Mouse (Mus musculus) left cerebral cortex, postnatal 25 days (tissue): Measurements from ENCODE around the gene 1700092M07Rik. TPM values are rescaled to one million over a fixed set of nuclear protein-coding genes. Genes with fewer than 3 reads are reported as not detected.

ENCODE experiments used
- DNase-seq, 2 experiments: peaks; one replicate each; pipeline ENCODE4 v3.0.0; 2022; ENCODE audit warnings: low spot score in 2 of 2, mixed read lengths in 1 of 2
- intact Hi-C: fragments of 180-260 bp; cut with DNase I; formaldehyde crosslinking; loops from one replicate; pipeline ENCODE4 v1.15.1; 2025
- total RNA-seq, 2 experiments: library from RNA; stranded (reverse); gene quantifications; 2 replicates each; pipeline ENCODE4 v1.2.3; 2021

1700092M07Rik gene
- total RNA-seq, 2 experiments from 2014 or later, result 1.1 to 1.5 TPM

DNA sequence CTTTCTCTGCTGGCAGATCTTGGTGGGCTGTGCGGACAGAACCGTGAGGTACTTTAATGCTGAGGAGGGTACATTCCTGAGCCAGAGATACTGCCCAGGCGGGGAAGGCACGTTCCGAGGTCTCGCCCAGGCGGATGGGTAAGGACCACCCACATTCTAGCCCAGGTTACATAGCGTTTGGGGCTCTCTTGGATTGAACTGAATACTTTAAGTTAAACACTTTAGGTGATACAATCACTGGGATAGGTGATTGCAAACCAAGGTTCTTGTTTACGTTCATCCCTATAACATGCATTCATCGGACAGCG lies 4.4 kb upstream of the 1700092M07Rik start:
- intact Hi-C loops, result no loop called here
- no peak for DNase-seq

DNA sequence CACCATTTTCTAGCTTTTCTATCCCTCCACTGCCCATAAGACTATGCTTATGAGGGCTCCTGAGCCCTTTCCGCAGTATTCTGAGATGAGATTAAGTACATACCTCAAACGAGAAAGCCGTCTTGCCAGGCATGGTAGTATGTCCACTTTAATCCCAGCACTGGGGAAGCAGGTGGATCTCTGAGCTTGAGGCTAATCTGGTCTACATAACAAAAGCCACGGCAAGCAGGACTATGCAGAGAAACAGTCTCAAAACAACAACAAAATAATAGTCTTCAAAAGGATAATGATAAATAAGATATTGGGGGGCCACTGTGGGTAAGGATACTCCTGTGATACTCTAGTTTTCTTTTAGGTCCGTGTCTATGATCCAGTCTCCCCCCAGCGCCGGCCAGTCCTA lies 1.6 kb upstream of the 1700092M07Rik start:
- intact Hi-C loops, result no loop called here

DNA sequence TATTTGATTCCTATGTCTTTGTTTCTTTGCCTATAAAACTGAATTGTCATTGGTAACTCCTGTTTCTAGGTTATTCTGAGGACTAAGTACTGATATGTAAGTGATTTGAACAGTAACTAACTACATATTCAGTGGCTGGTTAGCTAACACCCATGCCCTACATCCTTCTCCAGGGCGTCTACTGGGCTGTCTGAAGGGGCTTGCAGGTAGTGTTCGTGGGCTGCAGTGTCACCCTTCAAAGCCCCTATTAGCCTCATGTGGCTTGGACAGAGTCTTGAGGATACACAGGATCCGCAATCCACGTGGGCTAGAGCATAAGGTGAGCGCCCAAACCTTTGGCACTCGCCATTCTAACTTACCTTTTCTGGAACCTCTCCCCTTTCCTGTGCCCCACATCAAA lies 872 bp upstream of the 1700092M07Rik start:
- no peak for DNase-seq
- intact Hi-C loops, result loop anchor here (5.0 kb wide), 1 partner anchor 83 kb away; the partner anchor contains the start of gene Hnrnpul2

More for the DNA sequence above, 1.6 kb upstream of the 1700092M07Rik start:
- DNase-seq, result no peak

DNA sequence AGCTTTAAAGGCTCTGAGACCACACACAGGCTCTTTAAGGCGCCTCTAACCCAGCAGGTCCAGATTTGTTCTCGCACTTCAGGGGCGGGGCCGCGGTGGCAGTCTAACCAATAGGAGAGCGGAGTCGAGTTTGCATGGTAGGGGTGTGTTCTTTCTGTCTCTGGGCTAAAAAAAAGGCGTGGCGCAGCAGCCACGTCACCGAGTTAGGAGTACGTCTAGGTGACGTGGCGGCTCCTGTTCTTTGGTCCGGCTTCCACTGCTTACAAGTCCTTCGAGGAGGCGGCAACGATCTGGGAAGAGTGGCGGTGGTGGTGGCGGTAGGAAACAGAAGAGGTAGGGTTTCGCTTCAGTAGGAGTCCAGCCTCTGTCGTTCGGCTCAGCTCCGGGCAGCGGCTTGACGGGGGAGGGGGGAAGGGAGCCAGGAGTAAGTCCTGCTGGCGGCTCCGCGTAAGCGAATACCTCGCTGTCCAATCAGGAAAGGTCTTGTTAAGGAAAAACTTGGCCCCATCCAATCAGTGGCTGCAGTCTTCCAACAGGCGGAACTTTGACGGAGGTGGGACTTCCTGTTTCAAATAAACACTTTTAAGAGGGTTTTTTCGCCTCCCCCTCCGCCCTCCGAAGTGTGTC lies 838 bp downstream of the 1700092M07Rik start, which contains the start of gene Stx5a:
Gene Stx5a (plus strand): TSS at position 171 of the 627 bp plus-strand sequence.
- DNase-seq, result peak; percentile 97 to 99
- intact Hi-C loops, result loop anchor here (5.0 kb wide), 1 partner anchor 81 kb away; the partner anchor contains the start of gene Hnrnpul2

DNA sequence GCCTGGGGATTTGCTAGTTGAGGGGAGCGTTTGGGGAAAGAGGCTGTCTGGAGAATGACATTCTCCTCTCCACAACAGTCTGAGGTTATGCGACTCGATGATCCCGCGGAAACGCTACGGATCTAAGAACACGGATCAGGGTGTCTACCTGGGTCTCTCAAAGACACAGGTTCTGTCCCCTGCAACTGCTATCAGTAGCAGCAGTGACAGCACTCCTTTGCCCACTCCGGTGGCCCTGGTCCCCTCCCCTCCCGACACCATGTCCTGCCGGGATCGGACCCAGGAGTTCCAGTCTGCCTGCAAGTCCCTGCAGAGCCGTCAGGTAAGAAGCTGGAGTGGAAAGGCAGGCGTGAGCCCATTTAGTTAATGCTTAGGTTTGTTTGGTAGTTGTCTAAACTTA lies 1.7 kb downstream of the 1700092M07Rik start:
- DNase-seq, result no peak
- intact Hi-C loops, result loop anchor here (5.0 kb wide), 1 partner anchor 80 kb away; the partner anchor contains the start of gene Hnrnpul2

DNA sequence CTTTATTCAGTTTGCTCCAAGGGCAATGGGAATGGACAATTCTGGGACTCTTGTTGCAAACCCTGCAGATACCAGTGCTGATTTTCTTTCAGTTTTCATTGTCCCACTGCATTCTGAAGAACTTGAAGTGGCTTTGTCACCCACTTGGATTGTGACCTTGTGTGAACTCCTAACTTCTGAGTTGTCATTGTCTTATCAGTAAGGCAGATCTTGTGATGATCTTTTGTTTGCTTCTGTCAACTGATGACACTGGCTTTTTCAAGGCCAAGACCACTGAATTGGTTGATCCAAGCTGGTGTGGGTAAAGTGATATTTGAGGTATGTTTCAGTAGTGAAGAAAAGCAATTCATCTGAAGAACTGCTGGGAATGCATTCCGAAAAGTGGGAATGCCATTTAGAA lies 4.9 kb downstream of the 1700092M07Rik start:
- intact Hi-C loops, result no loop called here
- DNase-seq, result no peak

DNA sequence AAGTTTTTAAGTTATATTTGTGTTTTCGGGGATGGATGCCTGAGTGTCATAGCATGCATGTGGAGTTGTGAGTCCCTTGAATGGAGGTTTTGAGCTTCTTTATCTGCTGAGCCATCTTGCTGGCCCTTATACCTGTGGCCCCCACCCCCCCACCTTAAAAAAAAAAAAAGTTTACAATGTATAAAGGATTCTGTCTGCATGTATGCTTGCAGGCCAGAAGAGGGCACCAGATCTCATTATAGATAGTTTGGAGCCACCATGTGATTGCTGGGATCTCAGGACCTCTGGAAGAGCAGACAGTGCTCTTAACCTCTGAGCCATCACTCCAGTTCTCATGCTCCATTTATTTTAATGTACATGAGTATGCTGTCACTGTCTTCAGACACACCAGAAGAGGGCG lies 6.8 kb downstream of the 1700092M07Rik start:
- no peak for DNase-seq
- intact Hi-C loops, result no loop called here

DNA sequence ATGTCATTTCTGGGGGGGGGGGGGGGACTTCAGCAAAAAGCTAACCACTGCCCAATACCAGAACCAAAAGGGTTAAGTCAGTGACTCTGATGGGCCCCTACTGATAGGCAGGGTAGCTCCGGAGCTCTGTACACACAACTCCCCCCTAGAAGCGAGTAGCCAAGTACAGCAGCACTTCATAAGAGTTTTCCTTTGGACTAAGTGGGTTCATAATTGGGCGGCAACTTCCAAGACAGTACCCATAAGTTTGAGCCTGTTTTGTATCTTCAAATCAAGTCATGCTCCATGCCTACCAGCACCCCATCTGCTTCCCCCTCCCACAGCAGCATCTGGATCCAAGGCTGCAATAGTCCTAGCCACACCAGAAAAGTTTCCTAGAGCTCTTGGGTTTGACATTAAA lies 15.1 kb downstream of the 1700092M07Rik start:
- intact Hi-C loops, result loop anchor here (5.0 kb wide), 2 partner anchors 62 to 82 kb away; partner anchors contain the start of genes Bscl2, Gng3 and Ttc9c
- no peak for DNase-seq

DNA sequence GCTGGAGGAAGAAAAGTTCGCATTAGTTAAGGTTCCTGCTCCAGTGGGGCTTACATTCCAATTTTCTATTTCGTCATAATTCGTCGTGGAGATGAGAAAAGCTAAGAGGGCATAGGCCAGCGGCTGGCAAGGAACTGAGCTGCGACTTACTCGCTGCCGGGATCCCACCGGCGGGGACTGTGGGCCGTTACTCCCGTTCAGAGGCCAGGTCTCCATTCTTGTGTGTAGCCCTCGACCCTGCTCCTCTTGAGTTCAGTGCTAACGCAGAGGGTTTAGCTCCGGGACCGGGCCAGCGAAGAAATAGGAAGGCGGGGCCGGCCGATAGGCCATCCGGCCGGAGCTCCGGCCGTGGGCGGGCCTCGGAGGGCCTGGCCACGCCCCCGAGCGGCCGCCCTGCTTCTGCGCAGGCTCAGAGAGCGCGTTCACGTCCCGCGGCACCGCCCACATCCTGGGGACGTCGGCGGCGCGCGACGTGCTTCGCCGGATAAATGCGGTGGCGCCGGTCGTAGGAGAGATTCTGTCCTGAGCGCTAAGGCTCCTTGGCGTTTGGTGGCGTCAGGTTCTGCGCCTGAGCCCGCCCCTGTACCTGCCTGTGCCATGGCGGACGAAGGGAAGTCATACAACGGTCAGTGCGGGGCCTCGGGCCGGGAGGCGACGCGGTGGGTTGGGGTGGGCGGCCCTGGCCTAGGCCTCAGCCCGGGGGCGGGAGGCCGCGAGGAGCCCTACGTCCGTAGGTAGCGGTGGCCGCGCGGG lies 16.3 kb downstream of the 1700092M07Rik start, which contains the start of gene Nxf1:
Gene Nxf1 (plus strand): TSS at position 439 of the 753 bp plus-strand sequence.
- peak; percentile 94 to 95 for DNase-seq
- intact Hi-C loops, result loop anchor here (5.0 kb wide), 2 partner anchors 60 to 80 kb away; partner anchors contain the start of genes Bscl2, Gng3 and Ttc9c

DNA sequence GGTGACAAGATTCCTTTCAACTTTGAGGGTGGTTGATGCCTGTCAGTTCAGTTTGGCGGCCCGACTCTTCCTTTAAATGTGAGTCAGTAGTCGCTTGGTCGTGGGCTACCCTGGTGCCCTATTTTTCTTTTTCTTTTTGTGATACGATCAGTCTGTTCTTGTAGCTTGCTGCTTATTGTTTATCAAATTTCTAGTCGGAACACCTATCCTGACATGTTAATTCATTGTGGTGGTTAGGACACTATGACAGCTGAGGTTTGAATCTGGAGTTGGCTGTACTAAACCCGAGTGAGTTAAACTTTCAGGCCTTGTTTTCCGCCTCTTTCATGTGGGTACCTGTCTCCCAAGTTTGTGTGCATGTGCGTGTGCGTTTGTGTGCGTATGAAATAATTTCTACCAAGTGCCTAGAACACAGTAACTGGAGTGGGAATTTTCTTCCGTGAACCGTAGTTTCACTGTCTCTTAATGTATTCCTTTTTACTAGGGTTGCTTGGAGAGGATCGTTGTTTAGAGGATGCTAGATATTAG lies 17.0 kb downstream of the 1700092M07Rik start:
- intact Hi-C loops, result loop anchor here (5.0 kb wide), 2 partner anchors 60 to 80 kb away; partner anchors contain the start of genes Bscl2, Gng3 and Ttc9c
- DNase-seq, result no peak

DNA sequence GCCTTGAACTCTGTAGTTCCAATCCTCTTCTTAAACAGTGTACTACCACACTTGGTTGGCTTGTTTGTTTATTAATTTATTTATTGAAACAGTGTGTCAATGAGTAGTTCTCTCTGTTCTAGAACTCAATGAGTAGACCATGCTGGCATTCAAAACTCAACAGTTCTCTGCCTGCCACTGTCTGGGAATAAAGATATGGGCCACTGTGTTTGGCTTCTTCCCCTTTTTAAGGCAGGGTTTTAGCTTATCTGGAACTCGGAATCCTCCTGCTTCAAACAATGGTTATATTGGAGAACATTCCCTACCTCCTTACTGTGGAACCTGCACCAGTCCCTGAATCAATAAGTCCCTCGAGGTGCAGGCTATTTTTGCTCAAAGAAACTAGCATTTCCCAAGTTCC lies 18.4 kb downstream of the 1700092M07Rik start:
- intact Hi-C loops, result loop anchor here (5.0 kb wide), 2 partner anchors 58 to 78 kb away; partner anchors contain the start of genes Bscl2, Gng3 and Ttc9c
- DNase-seq, result no peak

DNA sequence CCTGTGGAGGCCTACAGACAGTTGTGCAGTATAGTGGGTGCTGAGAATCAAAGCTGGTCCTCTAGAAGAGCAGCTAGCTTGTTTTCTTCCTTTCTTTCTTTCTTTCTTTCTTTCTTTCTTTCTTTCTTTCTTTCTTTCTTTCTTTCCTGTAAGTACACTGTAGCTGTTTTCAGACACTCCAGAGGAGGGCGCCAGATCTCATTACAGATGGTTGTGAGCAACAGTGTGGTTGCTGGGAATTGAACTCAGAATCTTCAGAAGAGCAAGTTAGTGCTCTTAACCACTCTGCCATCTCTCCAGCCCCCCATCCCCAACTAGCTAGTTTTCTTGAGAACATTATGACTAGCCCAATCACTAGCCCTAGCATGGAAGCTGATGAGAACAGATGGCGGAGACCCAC lies 20.2 kb downstream of the 1700092M07Rik start:
- intact Hi-C loops, result no loop called here
- no peak for DNase-seq

DNA sequence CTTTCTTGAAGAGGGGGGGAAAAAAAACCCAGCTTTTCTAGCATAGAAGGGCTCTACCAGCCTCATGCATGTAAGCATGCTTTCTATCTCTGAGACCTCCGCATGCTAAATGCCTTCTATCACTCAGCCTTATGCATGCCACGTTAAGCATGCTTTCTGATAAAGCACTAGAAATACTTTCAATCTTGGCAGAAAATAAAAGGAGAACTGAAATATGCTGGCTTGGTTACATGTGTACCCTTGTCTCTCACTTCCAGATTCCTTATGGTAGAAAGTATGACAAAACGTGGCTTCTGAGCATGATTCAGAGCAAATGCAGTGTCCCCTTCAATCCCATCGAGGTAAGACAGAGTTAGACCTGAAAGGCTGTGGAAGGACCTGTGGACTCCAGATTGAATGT lies 22.8 kb downstream of the 1700092M07Rik start:
- no peak for DNase-seq
- intact Hi-C loops, result no loop called here

DNA sequence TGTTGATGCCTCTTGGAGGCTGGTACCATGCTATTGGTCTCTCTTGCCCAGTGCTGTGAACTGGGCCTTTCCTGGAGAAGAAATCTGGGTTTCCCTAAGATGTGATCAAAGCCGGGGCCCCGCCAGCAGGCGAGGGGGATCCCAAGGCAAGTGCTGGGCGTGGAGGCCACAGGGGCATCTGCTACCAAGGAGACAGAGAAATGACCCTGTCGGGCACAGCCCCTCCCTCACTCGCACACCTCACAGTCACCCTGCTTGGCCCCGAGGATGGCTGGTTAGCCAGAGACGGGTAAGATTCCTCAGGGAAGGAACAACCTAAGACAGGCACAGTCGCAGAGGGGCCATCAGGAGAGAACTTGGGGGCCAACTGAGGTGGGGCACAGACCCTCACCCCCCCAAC lies 25.0 kb downstream of the 1700092M07Rik start:
- no peak for DNase-seq
- intact Hi-C loops, result no loop called here

DNA sequence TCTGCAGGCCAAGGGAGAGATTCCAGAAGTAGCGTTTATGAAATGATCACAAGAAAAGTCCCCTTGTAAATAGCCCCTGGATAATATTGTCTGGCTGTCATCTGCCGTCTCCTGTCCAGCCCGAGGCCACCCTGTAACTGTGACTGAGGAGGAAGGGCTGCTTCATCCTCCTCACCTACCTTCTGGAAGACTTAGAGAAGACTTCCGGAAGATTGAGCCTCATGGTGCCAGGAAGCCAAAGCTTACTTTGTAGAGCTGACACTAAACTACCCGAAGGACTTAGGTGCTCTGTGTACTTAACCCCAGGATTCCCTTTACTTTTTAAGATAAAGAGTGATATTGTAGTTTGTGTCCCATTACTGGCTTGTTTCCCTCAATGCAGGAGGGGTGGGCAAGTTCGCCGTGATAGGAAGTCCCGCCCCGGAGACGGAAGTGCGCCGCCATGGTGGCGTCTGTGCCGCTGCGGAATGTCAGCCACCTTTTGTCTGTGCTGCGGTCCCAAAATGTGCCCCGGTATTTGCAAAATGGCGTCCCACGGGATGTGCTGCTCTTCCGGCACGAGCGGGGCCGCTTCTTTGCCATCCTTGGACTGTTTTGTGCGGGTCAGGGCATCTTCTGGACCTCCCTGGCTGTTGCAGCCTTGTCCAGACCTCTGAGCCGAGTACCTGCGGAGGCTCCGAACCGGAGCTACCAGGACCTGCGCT lies 30.2 kb downstream of the 1700092M07Rik start, which contains the start of gene Tmem223:
Gene Tmem223 (plus strand): TSS at position 430 of the 704 bp plus-strand sequence.
- intact Hi-C loops, result no loop called here
- DNase-seq, result peak; percentile 81 to 85

DNA sequence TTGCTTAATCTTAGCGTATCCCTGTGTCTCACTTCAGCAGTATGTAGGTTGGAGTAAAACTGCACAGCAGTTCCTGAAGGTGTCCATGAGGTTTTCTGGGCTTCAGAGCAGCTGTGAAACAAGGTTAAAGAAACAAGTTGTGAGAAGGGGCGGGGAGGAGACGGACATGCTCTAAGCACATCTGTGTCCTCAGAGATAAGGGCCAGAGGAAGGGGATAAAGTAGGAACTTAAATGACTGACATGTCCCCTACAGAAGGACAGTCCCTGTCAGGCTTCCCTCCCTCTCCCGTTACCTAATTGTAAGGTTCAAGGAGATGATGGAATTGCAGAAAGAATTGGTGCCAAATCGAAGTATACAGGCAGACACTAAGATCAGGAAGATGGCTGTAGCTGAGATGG lies 32.5 kb downstream of the 1700092M07Rik start:
- no peak for DNase-seq
- intact Hi-C loops, result no loop called here

DNA sequence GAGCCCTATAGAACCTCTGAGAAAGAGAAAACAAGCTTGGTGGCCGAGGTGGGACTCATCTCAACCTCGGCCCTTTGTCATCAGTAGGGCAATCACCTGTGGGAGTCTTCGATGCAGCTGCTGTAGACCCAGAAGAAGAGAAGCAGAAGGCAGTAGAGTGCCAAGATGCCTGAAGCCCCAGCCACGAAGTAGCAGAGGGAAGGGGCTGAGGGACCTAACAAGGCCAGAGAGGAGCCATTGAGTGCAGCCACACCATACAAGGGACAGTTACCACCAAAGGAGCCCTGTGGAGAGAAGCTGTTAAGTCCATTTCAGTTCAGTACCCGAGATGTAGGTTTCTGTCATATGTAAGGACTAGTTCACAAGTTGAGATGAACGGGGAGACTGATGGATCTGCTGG lies 32.9 kb downstream of the 1700092M07Rik start:
- DNase-seq, result no peak
- intact Hi-C loops, result no loop called here

DNA sequence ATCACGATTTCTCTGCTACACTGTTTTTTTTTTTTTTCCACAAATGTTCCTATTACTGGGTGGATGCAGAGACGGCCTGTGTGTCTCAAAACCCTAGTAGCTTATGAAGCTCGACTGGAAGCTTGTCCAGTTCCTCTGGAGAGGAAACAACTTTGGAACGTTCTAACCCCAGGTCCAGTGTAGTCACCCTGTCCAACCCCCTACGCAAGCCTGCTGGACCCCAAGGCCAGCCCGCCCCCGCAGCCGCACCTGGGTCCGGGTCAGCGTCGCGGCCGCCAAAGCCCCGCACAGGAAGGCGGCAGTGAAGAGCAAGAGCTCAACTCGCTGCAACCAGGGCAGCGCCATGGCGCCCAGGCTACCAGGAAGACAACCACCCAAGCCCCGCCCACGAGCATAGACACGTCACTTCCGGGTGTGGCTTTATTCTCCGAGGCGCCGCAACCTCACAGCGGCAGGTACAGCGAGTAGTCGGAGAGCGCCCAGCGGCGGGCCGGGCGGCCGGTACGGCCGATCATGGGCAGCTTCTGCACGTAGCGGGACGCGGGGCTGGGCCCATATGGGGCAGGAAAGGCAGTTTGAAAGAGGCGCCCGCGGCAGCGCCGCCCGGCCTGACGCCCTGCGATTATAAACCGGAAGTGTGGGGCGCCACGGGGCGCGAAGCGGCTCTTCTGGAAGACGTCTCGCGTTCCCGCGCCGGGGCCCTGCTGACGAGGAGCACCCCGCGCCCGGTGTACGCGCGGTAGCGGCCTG lies 33.7 kb downstream of the 1700092M07Rik start, which contains the start of gene Tmem179b:
Gene Tmem179b (minus strand): TSS at position 382 of the 750 bp plus-strand sequence.
- intact Hi-C loops, result no loop called here
- peak; percentile 97 for DNase-seq

DNA sequence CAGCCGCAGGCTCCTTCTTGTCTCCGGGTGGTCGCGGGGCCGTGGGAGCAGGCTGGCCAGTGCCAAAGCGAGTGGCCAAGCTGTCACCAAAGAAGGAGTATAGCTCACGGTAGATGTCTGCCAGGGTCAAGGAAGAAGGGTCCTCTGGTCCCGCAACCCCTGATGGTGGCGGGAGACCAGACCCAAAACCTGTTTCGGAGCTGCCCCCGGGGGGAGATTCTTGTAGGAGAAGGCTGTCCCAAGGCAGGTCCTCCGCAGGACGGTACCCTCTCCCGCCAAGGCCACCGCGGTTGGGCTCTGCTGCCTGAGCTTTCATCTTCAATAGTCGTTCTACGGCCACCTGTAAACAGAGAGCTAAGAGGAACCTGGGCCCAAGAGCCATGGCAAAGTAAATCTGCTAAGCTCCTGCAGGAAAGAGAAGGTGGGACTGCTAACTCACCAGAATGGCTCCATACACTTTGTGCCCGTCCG lies 34.5 kb downstream of the 1700092M07Rik start:
- peak in 1 of 2 experiments; percentile 18 for DNase-seq
- intact Hi-C loops, result no loop called here
